Mouse (Mus musculus) CD4-positive, CD25-positive, alpha-beta regulatory T cell, adult 2 months (primary cell): ENCODE data around the gene Sbf2.
"Not testable (repeated sequence)": the region's sequence is repeated elsewhere in the genome, so short reads cannot be mapped to it uniquely, and the experiment has no call there.

Source experiments
- DNase-seq: peaks from one replicate; pipeline ENCODE4 v3.0.0-alpha.2; 2012; ENCODE audit warnings: low read depth, low spot score

Gene Sbf2

GRCm38 (mm10) chr7:110614133-110615063 is at the start of gene Sbf2:
Gene Sbf2 (minus strand): TSS chr7:110614922.
- DNase-seq: peak; percentile 88

GRCm38 (mm10) chr7:110658378-110658928 is 43.7 kb upstream of the Sbf2 start:
- DNase-seq: no peak

- no peak for DNase-seq
These were observed 41.2 kb upstream of the Sbf2 start for GRCm38 (mm10) chr7:110655966-110656365.

- no peak for DNase-seq
These were observed 40.5 kb upstream of the Sbf2 start for GRCm38 (mm10) chr7:110655230-110655629.

GRCm38 (mm10) chr7:110651091-110651490 is 36.4 kb upstream of the Sbf2 start:
- DNase-seq: no peak

- DNase-seq: no peak
These were observed 35.8 kb upstream of the Sbf2 start for GRCm38 (mm10) chr7:110650491-110650890.

- DNase-seq: no peak
These were observed 34.6 kb upstream of the Sbf2 start for GRCm38 (mm10) chr7:110649133-110649987.

- DNase-seq: no peak
These were observed 33.8 kb upstream of the Sbf2 start for GRCm38 (mm10) chr7:110648455-110649085.

GRCm38 (mm10) chr7:110647559-110648454 is 33.1 kb upstream of the Sbf2 start:
- DNase-seq: no peak

- DNase-seq: no peak
These were observed 32.1 kb upstream of the Sbf2 start for GRCm38 (mm10) chr7:110646611-110647407.

GRCm38 (mm10) chr7:110645859-110646258 is 31.1 kb upstream of the Sbf2 start:
- DNase-seq: no peak

- DNase-seq: peak; percentile 69
These were observed 30.6 kb upstream of the Sbf2 start for GRCm38 (mm10) chr7:110645311-110645710.

GRCm38 (mm10) chr7:110639958-110640357 is 25.2 kb upstream of the Sbf2 start:
- DNase-seq: not testable (repeated sequence)

- no peak for DNase-seq
These were observed 24.7 kb upstream of the Sbf2 start for GRCm38 (mm10) chr7:110639291-110639915.

- DNase-seq: no peak
These were observed 23.8 kb upstream of the Sbf2 start for GRCm38 (mm10) chr7:110638305-110639110.

- DNase-seq: no peak
These were observed 21.8 kb upstream of the Sbf2 start for GRCm38 (mm10) chr7:110636559-110636958.

GRCm38 (mm10) chr7:110635929-110636328 is 21.2 kb upstream of the Sbf2 start:
- no peak for DNase-seq

- DNase-seq: no peak
These were observed 16.6 kb upstream of the Sbf2 start for GRCm38 (mm10) chr7:110631136-110631888.
